Mouse (Mus musculus) bone marrow, adult 2 months (tissue): ENCODE data around the gene Siglecf. TPM values are rescaled to one million over a fixed set of nuclear protein-coding genes. Genes with fewer than 3 reads are reported as not detected.
"Not testable (repeated sequence)": the region's sequence is repeated elsewhere in the genome, so short reads cannot be mapped to it uniquely, and the experiment has no call there.

ENCODE experiments used
- H3K27ac ChIP-seq: fragments of 200-500 bp; 2 replicates; pipeline ENCODE4 v1.5.1; 2012; ENCODE audit warnings: low read depth, mild to moderate bottlenecking, control low read depth, inconsistent platforms, low read length; ENCODE audit not compliant: control insufficient read depth, poor library complexity, insufficient read depth
- H3K4me1 ChIP-seq: fragments of 200-500 bp; 2 replicates; pipeline ENCODE4 v1.6.1; 2011; ENCODE audit warnings: low read length; ENCODE audit not compliant: control insufficient read depth, insufficient read depth
- H3K4me3 ChIP-seq: fragments of 200-500 bp; replicated peaks from 2 replicates; pipeline ENCODE3; 2011; ENCODE audit warnings: mild to moderate bottlenecking, low read depth, low read length, control low read depth; ENCODE audit not compliant: control insufficient read depth
- CTCF ChIP-seq: fragments of 200-500 bp; IDR thresholded peaks from 2 replicates; pipeline ENCODE4 v1.5.1; 2011; ENCODE audit warnings: low read length, control low read depth; ENCODE audit not compliant: control insufficient read depth, insufficient read depth
- POLR2A ChIP-seq: fragments of 200-500 bp; IDR thresholded peaks from 2 replicates; pipeline ENCODE4 v1.6.1; 2011; ENCODE audit warnings: low read depth, mild to moderate bottlenecking, control low read depth, low read length, borderline replicate concordance; ENCODE audit not compliant: control insufficient read depth
- WGBS: fragments of 180-500 bp; shearing (Covaris S2); methylation state at CpG from one replicate; pipeline ENCODE4 v1.1.7; 2018; 5-methylcytosine and 5-hydroxymethylcytosine counted together
- polyA plus RNA-seq: library from polyadenylated mRNA; stranded (reverse); fragments of >200 nt; gene quantifications from 2 replicates; pipeline ENCODE4 v1.2.4, GENCODE M21; 2011; ENCODE audit warnings: low replicate concordance; ENCODE audit not compliant: missing spikeins, insufficient read depth, insufficient read length

Siglecf gene
- polyA plus RNA-seq, 1 experiment = 3.3 TPM

DNA sequence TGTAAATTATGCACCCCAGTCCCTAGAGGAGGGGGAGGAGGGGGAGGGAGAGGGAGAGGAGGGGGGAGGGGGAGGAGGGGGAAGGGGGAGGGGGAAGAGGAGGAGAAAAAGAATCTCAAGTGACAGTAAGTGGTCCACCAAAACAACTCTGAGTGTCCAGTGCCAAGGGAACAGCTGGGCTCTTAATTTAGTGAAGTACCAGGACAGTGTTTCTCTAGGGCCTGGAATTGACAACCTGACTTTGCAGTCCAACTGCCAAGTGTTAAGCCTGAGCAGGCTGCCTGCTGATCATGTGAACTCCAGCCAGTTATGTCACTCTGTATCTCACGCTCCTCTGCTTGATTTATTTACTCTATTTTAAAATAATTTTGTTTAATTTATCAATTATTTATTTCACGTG, 17.2 kb upstream of the Siglecf start:
- no peaks in the 10 kb centered on the region for H3K4me1 ChIP-seq
- no peak overlapping the region for H3K27ac ChIP-seq
- TF ChIP-seq POLR2A = no peak
- H3K4me3 ChIP-seq = no peak overlapping the region
- 65% methylated on average over 2 of the region's 2 CpGs for WGBS

DNA sequence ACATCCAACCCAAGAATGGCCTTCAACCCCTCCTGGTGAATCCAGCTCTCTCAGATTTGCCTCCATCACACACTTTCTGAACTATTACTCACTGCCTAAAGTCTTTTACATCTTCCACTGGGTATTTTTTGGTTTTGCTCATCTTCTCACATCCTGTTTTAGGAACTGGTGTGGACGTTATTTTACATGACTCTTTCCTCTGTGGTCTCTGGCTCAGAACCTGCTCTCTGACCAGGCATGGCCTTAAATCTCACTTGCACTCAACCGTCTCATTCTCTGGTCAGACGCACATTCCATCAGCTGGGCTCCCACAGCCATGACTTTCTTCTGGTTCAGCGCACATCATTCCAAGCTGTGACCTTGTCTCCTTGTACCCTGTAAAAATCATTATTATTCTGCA, 10.4 kb upstream of the Siglecf start:
- Histone ChIP-seq H3K27ac (no peak overlapping the region; the same call in 1 of the 2 replicates), H3K4me3 (no peak overlapping the region), H3K4me1 (peaks cover 1% of the 10 kb centered on the region; the same call in 1 of the 2 replicates)
- TF ChIP-seq POLR2A (no peak), CTCF (no peak)
- WGBS = 51% methylated on average over 4 of the region's 4 CpGs

DNA sequence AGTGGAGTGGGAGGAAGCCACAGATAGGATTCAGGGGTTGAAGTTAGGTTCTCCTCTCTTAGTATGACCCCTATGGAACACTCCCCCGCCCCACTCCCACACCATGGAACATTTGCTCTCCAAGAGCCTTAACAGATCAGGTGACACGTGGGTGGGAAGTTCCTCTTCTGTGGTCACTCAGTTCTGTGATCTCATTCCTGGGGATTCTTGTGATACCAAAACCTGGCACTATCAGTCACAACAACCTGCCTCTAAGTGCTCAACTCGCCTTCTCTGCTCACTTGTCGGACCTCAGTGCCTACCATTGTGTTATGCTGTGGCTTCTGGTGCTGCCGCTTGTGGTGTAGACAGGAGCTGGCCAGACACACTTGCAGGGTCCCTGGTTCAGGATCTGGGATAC, 8.0 kb upstream of the Siglecf start:
- peaks cover 1% of the 10 kb centered on the region; the same call in 1 of the 2 replicates for H3K4me1 ChIP-seq
- TF ChIP-seq POLR2A = no peak
- no peak for TF ChIP-seq CTCF
- no peak overlapping the region for H3K4me3 ChIP-seq
- no peak overlapping the region for H3K27ac ChIP-seq
- 20% methylated on average over 5 of the region's 5 CpGs for WGBS

DNA sequence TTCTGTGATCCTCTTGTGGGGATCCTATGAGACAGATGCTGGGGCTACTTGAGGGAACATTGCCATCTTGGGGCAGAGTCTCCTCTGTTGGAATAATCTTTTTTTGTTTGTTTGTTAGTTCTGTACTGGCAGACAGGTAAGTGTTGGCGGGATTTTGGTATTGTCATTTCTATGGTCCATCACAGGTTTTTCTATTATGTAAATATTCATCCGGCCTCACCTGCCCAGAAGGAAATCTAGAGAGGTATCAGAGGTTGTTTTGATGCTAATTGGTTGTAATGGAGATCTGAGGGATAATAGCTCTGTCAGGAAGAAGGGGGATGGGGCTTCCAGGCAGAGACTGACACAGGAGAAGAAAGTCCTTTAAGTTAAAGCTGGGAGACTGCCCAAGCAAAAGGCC, 7.1 kb upstream of the Siglecf start:
- no peak overlapping the region for H3K4me3 ChIP-seq
- H3K4me1 ChIP-seq = peaks cover 1% of the 10 kb centered on the region; the same call in 1 of the 2 replicates
- no peak overlapping the region for H3K27ac ChIP-seq
- no peak for TF ChIP-seq CTCF
- TF ChIP-seq POLR2A = no peak
- 79% methylated on average over 2 of the region's 2 CpGs for WGBS

DNA sequence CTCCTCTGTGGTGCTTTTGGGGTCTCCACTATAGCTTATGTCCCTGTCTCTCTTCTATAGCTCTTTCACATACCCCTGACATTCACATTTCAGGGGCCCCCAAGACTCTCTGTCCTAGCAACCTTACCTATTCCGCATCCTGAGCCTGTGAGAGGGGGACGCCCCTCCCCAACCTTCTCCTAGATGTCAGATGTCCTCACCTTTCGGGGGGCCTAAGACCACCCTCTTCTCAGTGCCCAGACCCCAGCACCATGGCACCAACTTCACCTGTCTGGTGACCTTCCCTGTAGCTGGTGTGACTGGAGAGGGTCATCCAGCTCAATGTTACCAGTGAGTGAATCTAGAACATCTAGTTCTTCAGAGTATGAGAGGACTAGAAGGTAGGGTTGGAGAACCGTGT, 6.7 kb upstream of the Siglecf start:
- Histone ChIP-seq H3K27ac (no peak overlapping the region), H3K4me1 (peaks cover 2% of the 10 kb centered on the region; the same call in 1 of the 2 replicates), H3K4me3 (no peak overlapping the region)
- 81% methylated on average over 4 of the region's 4 CpGs for WGBS
- TF ChIP-seq CTCF = no peak
- no peak for TF ChIP-seq POLR2A

DNA sequence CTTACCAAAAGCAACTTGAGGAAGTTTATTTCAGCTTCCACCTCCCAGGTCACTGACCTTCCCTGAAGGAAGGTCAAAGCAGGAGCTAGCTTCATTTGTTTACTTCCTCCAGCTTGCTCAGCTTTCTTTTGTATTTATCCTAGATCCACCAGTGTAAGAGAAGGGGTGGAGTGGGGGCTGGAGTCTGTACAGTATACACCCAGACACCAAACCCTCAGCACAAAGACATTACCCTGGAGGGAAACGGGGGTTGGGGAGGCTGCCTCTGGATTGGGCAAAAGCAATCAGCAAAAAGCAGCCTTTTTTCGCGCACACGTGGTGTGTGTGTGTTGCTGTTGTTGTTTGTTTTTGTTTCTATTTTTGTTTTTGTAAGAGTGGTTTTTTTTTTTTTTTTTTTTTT, 5.0 kb upstream of the Siglecf start:
- Histone ChIP-seq H3K4me3 (no peak overlapping the region), H3K4me1 (peaks cover 10% of the 10 kb centered on the region; the same call in 1 of the 2 replicates), H3K27ac (no peak overlapping the region)
- TF ChIP-seq CTCF (no peak), POLR2A (no peak)
- 72% methylated on average over 4 of the region's 4 CpGs for WGBS

DNA sequence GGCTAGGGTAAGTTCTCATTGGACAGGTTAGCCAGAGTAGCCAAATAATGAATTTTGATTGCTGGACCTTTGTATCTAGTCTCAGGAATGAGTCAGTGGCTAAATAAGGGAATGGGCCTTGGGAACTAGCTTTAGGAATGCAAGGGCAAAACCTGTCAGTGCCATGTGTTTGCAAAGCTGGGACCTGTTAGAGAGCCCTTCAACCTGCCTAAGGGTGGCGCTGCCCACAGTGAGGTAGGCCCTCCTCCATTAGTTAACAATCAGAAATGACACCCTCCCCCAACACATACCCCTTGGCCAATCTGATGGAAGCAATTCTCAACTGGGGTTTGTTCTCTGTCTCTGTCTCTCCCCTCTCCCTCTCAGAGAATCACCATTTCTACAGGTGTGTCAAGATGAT, 4.6 kb upstream of the Siglecf start:
- 88% methylated on average over 1 of the region's 1 CpGs for WGBS
- Histone ChIP-seq H3K27ac (no peak overlapping the region), H3K4me1 (peaks cover 10% of the 10 kb centered on the region; the same call in 1 of the 2 replicates), H3K4me3 (no peak overlapping the region)
- TF ChIP-seq POLR2A = no peak
- no peak for TF ChIP-seq CTCF

DNA sequence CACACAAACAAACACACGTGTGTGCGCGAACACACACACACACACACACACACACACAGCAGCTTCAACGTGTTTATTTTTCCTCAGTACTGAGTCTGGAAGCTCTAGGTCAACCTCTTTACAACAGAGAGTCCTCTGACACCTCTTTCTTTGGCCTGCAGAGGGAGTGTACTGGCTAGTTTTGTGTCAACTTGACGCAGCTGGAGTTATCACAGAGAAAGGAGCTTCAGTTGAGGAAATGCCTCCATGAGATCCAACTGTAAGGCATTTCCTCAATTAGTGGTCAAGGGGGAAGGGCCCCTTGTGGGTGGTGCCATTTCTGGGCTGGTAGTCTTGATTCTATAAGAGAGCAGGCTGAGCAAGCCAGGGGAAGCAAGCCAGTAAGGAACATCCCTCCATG, 1.5 kb upstream of the Siglecf start:
- WGBS = 38% methylated on average over 5 of the region's 5 CpGs
- H3K4me3 ChIP-seq, H3K27ac ChIP-seq: not testable (repeated sequence)
- peaks cover 12% of the 10 kb centered on the region for H3K4me1 ChIP-seq

DNA sequence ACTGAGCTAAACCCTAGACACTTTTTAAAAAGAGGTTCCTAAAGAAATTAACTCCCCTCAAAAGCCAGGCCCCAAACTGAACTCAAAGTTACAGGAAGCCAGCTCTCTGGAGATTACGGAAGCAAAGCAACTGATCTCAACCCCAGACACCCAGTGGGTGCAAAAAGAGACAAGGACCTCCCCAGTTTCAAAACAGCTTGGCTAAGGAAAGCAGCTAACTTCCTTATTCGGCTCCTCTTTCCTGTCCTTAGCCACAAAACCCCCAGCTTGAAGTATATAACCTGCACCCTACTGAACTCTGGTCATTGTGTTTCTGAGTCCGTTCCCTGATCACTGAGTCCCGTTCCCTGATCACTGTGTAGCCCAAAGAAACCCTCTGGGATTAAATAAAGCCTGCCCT, 2.0 kb downstream of the Siglecf start:
- Histone ChIP-seq H3K4me1 (peaks cover 12% of the 10 kb centered on the region), H3K4me3 (no peak overlapping the region), H3K27ac (peak overlapping the region; percentile 12; the same call in 1 of the 2 replicates)
- TF ChIP-seq POLR2A (no peak), CTCF (no peak)
- WGBS = 3% methylated on average over 4 of the region's 4 CpGs

DNA sequence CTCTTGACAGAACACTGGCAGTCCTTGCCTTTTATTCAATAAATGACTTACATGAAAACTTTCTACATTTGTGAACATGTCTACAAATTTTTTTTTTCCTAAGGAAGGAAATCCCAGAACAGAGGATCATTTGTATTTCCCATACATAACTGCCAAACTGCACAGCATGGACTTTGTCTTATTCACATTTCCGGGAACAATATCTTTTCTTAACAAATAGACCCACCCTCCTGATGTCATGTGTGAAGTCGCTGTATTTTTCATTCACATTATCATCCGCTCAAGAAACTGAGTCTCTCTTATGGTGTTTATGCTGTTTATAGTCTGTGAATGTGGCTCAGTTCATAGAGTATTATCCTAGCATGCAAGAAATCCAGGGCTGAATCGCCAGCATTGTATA, 2.6 kb downstream of the Siglecf start:
- Histone ChIP-seq H3K4me1 (peaks cover 12% of the 10 kb centered on the region), H3K4me3 (no peak overlapping the region), H3K27ac (no peak overlapping the region)
- 49% methylated on average over 4 of the region's 4 CpGs for WGBS
- no peak for TF ChIP-seq CTCF
- TF ChIP-seq POLR2A = no peak
